ENCODE assay signal across 9 mouse cellular contexts in genomic region chr19:47180011-47180410, GRCm38 (mm10). TPM values are rescaled to one million over a fixed set of nuclear protein-coding genes. Genes with fewer than 3 reads are reported as not detected.
DNase-seq lines count a peak whose midpoint lies in the region; ATAC-seq and TF ChIP-seq lines count a peak whose summit lies in the region.
"Had no signal": no experiment of that assay in that cellular context is flagged by ENCODE, and none has a peak within 500 bp of the region (broad histone marks: within the 10 kb centered on the region; RNA-seq: fewer than 3 reads in every experiment).

No protein-coding gene starts in this region.

- H3K27ac ChIP-seq in left cerebral cortex, adult 2 months = peak overlapping the region; percentile 85; the same call in 1 of the 2 replicates
- no peak overlapping the region for H3K27ac ChIP-seq in embryonic facial prominence, embryonic 15.5 days (replicated peaks)
- no peak overlapping the region for H3K27ac ChIP-seq in intestine, embryonic 16.5 days (ENCODE audit: low read length)
- no peak overlapping the region for H3K27ac ChIP-seq in neural tube, embryonic 15.5 days (replicated peaks)

- DNase-seq in left cerebral cortex, adult 2 months (ENCODE audit: extremely low spot score in 1 of 2, low spot score in 2 of 2) = no peak
- no peak for DNase-seq in left cerebral cortex, postnatal 36 days (ENCODE audit: low spot score in 2 of 2)
- no peak for DNase-seq in embryo, embryonic 10 days (ENCODE audit: low spot score)
- DNase-seq in left cerebral cortex, postnatal 4 days = no peak
- no peak for DNase-seq in right cerebral cortex, postnatal 4 days

- intact Hi-C loops in left cerebral cortex, adult 2 months (cut with DNase I) = no loop called here
- intact Hi-C loops in left cerebral cortex, postnatal 36 days (cut with DNase I) = no loop called here
- intact Hi-C loops in left cerebral cortex, postnatal 4 days (cut with DNase I) = no loop called here

- no peaks in the 10 kb centered on the region for H3K36me3 ChIP-seq in embryonic facial prominence, embryonic 15.5 days
- no peaks in the 10 kb centered on the region for H3K36me3 ChIP-seq in intestine, embryonic 16.5 days (ENCODE audit: control insufficient read depth, insufficient read depth, low read length)
- H3K36me3 ChIP-seq in neural tube, embryonic 15.5 days = no peaks in the 10 kb centered on the region

- H3K9ac ChIP-seq in embryonic facial prominence, embryonic 15.5 days = no peak overlapping the region
- 0 out of 2 replicates have a peak overlapping the region, but pooled peaks have one; percentile 78 for H3K9ac ChIP-seq in intestine, embryonic 16.5 days (ENCODE audit: low read depth, low read length)
- peak overlapping the region; percentile 79 for H3K9ac ChIP-seq in neural tube, embryonic 15.5 days (replicated peaks)

- H3K4me2 ChIP-seq in embryonic facial prominence, embryonic 15.5 days (replicated peaks) = peak overlapping the region; percentile 93
- H3K4me2 ChIP-seq in intestine, embryonic 16.5 days (ENCODE audit: low read depth, low read length) = peak overlapping the region; percentile 98
- H3K4me2 ChIP-seq in neural tube, embryonic 15.5 days = peak overlapping the region; percentile 96

- 22% methylated on average over 8 of the region's 8 CpGs for WGBS in embryonic facial prominence, embryonic 15.5 days
- WGBS in intestine, embryonic 16.5 days = 21% methylated on average over 8 of the region's 8 CpGs
- WGBS in neural tube, embryonic 15.5 days = 12% methylated on average over 8 of the region's 8 CpGs

- peak overlapping the region; percentile 62 for H3K4me3 ChIP-seq in left cerebral cortex, adult 2 months
- peak overlapping the region; percentile 58 for H3K4me3 ChIP-seq in embryonic facial prominence, embryonic 15.5 days (replicated peaks)
- H3K4me3 ChIP-seq in intestine, embryonic 16.5 days (ENCODE audit: low read length) = peak overlapping the region; percentile 72
- peak overlapping the region; percentile 80 for H3K4me3 ChIP-seq in neural tube, embryonic 15.5 days (replicated peaks)

- no peak for TF ChIP-seq CTCF in left cerebral cortex, adult 2 months (IDR thresholded peaks at IDR 0.05)

- peaks cover 17% of the 10 kb centered on the region; the same call in 1 of the 2 replicates for H3K27me3 ChIP-seq in embryonic facial prominence, embryonic 15.5 days
- H3K27me3 ChIP-seq in intestine, embryonic 16.5 days (replicated peaks; ENCODE audit: control insufficient read depth, insufficient read depth, low read length) = peaks cover 7% of the 10 kb centered on the region
- peaks cover 13% of the 10 kb centered on the region; the same call in 1 of the 2 replicates for H3K27me3 ChIP-seq in neural tube, embryonic 15.5 days (replicated peaks)

- ATAC-seq in embryonic facial prominence, embryonic 15.5 days (ENCODE audit: insufficient number of reproducible peaks, low FRiP score, low TSS enrichment, low read depth) = no peak
- ATAC-seq in intestine, embryonic 16.5 days = no peak
- ATAC-seq in neural tube, embryonic 15.5 days (ENCODE audit: low FRiP score) = no peak

- no peaks in the 10 kb centered on the region for H3K9me3 ChIP-seq in embryonic facial prominence, embryonic 15.5 days (replicated peaks)
- no peaks in the 10 kb centered on the region; the same call in 1 of the 2 replicates for H3K9me3 ChIP-seq in intestine, embryonic 16.5 days (ENCODE audit: control insufficient read depth, low read length)
- no peaks in the 10 kb centered on the region for H3K9me3 ChIP-seq in neural tube, embryonic 15.5 days (replicated peaks)

- H3K4me1 ChIP-seq in embryonic facial prominence, embryonic 15.5 days = peaks cover 13% of the 10 kb centered on the region
- H3K4me1 ChIP-seq in intestine, embryonic 16.5 days (ENCODE audit: control insufficient read depth, insufficient read depth, low read length) = no peaks in the 10 kb centered on the region; the same call in 1 of the 2 replicates
- peaks cover 30% of the 10 kb centered on the region for H3K4me1 ChIP-seq in neural tube, embryonic 15.5 days

RNA-seq across cellular contexts. Expression of gene Neurl1a, which starts 1.4 kb away (rescaled TPM):
- total RNA-seq in left cerebral cortex, adult 2 months (2021) = 100 to 1,000 TPM; 178 to 194 TPM
- total RNA-seq in left cerebral cortex, postnatal 36 days (2021) = 100 to 1,000 TPM; 201 to 207 TPM
- polyA plus RNA-seq in embryonic facial prominence, embryonic 15.5 days (2015; fragmentation: Nextera tagmentation; extraction: Ambion mirVana) = 8.0 and 9.0 TPM in 2 replicates
- 3.7 and 4.2 TPM in 2 replicates for polyA plus RNA-seq in intestine, embryonic 16.5 days (2015; fragmentation: Nextera tagmentation; extraction: Ambion mirVana)
- 13.7 and 15.4 TPM in 2 replicates for polyA plus RNA-seq in neural tube, embryonic 15.5 days (2015; fragmentation: Nextera tagmentation; extraction: Ambion mirVana)
- 10 to 100 TPM; 42.6 to 54.8 TPM for total RNA-seq in left cerebral cortex, postnatal 4 days (2021)

RNA-seq across cellular contexts. Expression of gene Calhm3, which starts 22.4 kb away (rescaled TPM):
- total RNA-seq in left cerebral cortex, adult 2 months (2021) = not detected
- total RNA-seq in left cerebral cortex, postnatal 36 days (2021) = not detected
- polyA plus RNA-seq in embryonic facial prominence, embryonic 15.5 days (2015; fragmentation: Nextera tagmentation; extraction: Ambion mirVana) = not detected in 2 replicates
- 0.88 and 1.1 TPM in 2 replicates for polyA plus RNA-seq in intestine, embryonic 16.5 days (2015; fragmentation: Nextera tagmentation; extraction: Ambion mirVana)
- 0.18 TPM in 1 of 2 replicates, not detected in the other for polyA plus RNA-seq in neural tube, embryonic 15.5 days (2015; fragmentation: Nextera tagmentation; extraction: Ambion mirVana)
- total RNA-seq in left cerebral cortex, postnatal 4 days (2021) = not detected
- total RNA-seq: neutrophil, adult 5-6 weeks had no signal

RNA-seq across cellular contexts. Expression of gene Calhm1, which starts 36.0 kb away (rescaled TPM):
- total RNA-seq in left cerebral cortex, adult 2 months (2021) = not detected
- not detected for total RNA-seq in left cerebral cortex, postnatal 36 days (2021)
- not detected in 2 replicates for polyA plus RNA-seq in embryonic facial prominence, embryonic 15.5 days (2015; fragmentation: Nextera tagmentation; extraction: Ambion mirVana)
- polyA plus RNA-seq in intestine, embryonic 16.5 days (2015; fragmentation: Nextera tagmentation; extraction: Ambion mirVana) = not detected in 2 replicates
- not detected in 2 replicates for polyA plus RNA-seq in neural tube, embryonic 15.5 days (2015; fragmentation: Nextera tagmentation; extraction: Ambion mirVana)
- total RNA-seq in left cerebral cortex, postnatal 4 days (2021) = not detected
- total RNA-seq: neutrophil, adult 5-6 weeks had no signal

RNA-seq across cellular contexts. Expression of gene Calhm2, which starts 41.9 kb away (rescaled TPM):
- total RNA-seq in left cerebral cortex, adult 2 months (2021) = 1 to 10 TPM; 8.1 to 8.2 TPM
- total RNA-seq in left cerebral cortex, postnatal 36 days (2021) = 1 to 10 TPM; 6.1 to 6.7 TPM
- 11.9 and 13.4 TPM in 2 replicates for polyA plus RNA-seq in embryonic facial prominence, embryonic 15.5 days (2015; fragmentation: Nextera tagmentation; extraction: Ambion mirVana)
- 5.8 and 6.4 TPM in 2 replicates for polyA plus RNA-seq in intestine, embryonic 16.5 days (2015; fragmentation: Nextera tagmentation; extraction: Ambion mirVana)
- 1.3 and 3.0 TPM in 2 replicates for polyA plus RNA-seq in neural tube, embryonic 15.5 days (2015; fragmentation: Nextera tagmentation; extraction: Ambion mirVana)
- 1 to 10 TPM; 1.2 to 2.2 TPM for total RNA-seq in left cerebral cortex, postnatal 4 days (2021)
